Mouse (Mus musculus): ENCODE results near the gene Agpat1. TPM values are rescaled to one million over a fixed set of nuclear protein-coding genes. Genes with fewer than 3 reads are reported as not detected.
A peak's percentile ranks its signal among the peaks of the same experiment; 100 is the strongest.

Gene Agpat1
- polyA plus RNA-seq, 1 experiment from 2014 or later = 123 TPM

DNA sequence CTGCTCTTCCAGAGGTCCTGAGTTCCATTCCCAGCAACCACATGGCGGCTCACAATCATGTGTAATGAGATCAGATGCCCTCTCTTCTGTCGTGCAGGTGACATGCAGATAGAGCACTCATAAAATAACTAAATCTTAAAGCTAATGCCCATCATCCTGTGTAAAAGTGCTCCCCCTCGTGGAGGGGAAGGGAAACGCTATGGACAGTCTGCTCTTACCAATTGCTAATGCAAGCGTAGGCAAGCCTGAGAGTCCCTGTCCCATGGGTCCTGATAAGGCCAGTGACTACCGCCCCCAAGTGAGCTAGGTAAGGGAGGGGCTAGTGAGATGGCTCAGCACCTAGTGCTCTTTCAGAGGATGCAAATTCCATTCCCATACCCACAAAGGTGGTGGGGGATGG, 14.9 kb downstream of the Agpat1 start:
- Histone ChIP-seq H3K4me2 (ENCODE audit: low read length) (no peak overlapping the region), H3K27me3 (ENCODE audit: control insufficient read depth, insufficient read depth, low read length) (no peaks in the 10 kb centered on the region), H3K27ac (replicated peaks; ENCODE audit: low read depth, low read length) (no peak overlapping the region), H3K4me3 (replicated peaks; ENCODE audit: low read depth, low read length) (no peak overlapping the region), H3K36me3 (ENCODE audit: control insufficient read depth, insufficient read depth, low read length) (peaks cover 57% of the 10 kb centered on the region), H3K9ac (replicated peaks; ENCODE audit: low read length) (no peak overlapping the region), H3K4me1 (ENCODE audit: control insufficient read depth, insufficient read depth, low read length) (no peaks in the 10 kb centered on the region), H3K9me3 (ENCODE audit: control insufficient read depth, low read length) (no peaks in the 10 kb centered on the region)
- DNase-seq (peak; percentile 77), ATAC-seq (ENCODE audit: low FRiP score, low TSS enrichment) (no peak)
- WGBS = 10% methylated on average over 6 of the region's 6 CpGs

DNA sequence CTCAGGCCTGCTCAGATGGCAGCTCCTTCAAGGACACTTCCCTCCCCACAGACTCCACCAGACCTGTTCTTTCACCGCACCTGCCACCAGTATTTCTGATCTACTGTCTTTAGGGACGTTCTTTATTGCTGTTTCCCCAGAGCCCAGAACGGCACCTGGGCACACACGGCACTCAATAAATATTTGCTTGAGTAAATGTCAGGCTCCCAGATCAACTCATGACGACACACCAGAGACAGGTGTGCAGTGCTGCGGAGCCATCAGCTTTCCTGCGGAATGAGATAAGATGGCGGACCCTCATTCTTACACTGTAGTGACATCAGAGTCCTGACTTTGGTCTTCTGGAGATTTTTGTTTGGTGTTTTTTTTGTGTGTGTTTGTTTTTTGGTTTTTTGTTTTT, 16.9 kb downstream of the Agpat1 start:
- Histone ChIP-seq H3K9me3 (ENCODE audit: control insufficient read depth, low read length) (no peaks in the 10 kb centered on the region), H3K27ac (replicated peaks; ENCODE audit: low read depth, low read length) (no peak overlapping the region), H3K9ac (replicated peaks; ENCODE audit: low read length) (no peak overlapping the region), H3K27me3 (ENCODE audit: control insufficient read depth, insufficient read depth, low read length) (no peaks in the 10 kb centered on the region), H3K4me3 (replicated peaks; ENCODE audit: low read depth, low read length) (no peak overlapping the region), H3K4me1 (ENCODE audit: control insufficient read depth, insufficient read depth, low read length) (peaks cover 2% of the 10 kb centered on the region), H3K4me2 (ENCODE audit: low read length) (no peak overlapping the region), H3K36me3 (ENCODE audit: control insufficient read depth, insufficient read depth, low read length) (peaks cover 38% of the 10 kb centered on the region)
- ATAC-seq (ENCODE audit: low FRiP score, low TSS enrichment) = no peak
- WGBS = 93% methylated on average over 8 of the region's 8 CpGs
- no peak for DNase-seq

DNA sequence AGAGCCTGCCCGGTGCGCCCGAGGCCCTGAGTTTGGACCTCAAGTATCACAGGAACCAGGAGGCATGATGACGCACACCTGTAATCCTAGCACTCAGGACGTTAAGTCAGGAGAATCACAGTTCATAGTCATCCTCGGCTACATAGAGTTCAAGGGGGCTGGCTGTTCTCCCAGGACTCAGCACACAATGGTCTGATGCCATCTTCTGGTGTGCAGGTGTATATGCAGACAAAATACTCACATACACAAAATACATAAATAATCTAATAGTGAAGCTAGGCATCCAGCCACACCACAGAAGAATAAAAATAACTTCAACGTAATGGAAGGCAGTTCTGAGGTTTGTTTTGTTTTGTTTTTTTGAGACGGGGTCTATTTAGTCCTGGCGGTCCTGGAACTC, 19.1 kb downstream of the Agpat1 start:
- no peak overlapping the region for H3K27ac ChIP-seq (replicated peaks; ENCODE audit: low read depth, low read length)
- ATAC-seq (ENCODE audit: low FRiP score, low TSS enrichment) = no peak
- WGBS = 88% methylated on average over 9 of the region's 9 CpGs
- H3K4me2 ChIP-seq (ENCODE audit: low read length) = no peak overlapping the region
- no peak overlapping the region for H3K9ac ChIP-seq (replicated peaks; ENCODE audit: low read length)
- no peaks in the 10 kb centered on the region for H3K9me3 ChIP-seq (ENCODE audit: control insufficient read depth, low read length)
- DNase-seq = no peak
- H3K4me1 ChIP-seq (ENCODE audit: control insufficient read depth, insufficient read depth, low read length) = peaks cover 14% of the 10 kb centered on the region
- H3K36me3 ChIP-seq (ENCODE audit: control insufficient read depth, insufficient read depth, low read length) = peaks cover 24% of the 10 kb centered on the region
- H3K27me3 ChIP-seq (ENCODE audit: control insufficient read depth, insufficient read depth, low read length) = no peaks in the 10 kb centered on the region
- H3K4me3 ChIP-seq (replicated peaks; ENCODE audit: low read depth, low read length) = no peak overlapping the region

DNA sequence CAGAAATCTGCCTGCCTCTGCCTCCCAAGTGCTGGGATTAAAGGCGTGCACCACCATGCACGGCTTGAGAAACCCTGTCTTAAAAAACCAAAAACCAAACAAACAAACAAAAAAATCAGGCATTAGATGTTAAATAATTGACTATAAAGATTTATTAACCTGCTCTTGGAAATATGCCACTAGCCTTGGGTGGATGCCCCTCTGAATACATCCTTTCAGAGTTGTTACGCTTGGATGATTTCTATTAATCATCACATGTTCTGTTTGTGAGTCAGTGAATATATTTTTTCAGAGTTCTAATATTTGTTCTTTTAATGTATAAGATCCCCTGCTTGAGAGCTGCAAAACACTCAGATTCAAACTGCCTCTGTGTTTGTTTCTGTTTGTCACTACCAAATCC, 20.9 kb downstream of the Agpat1 start:
- H3K4me3 ChIP-seq (replicated peaks; ENCODE audit: low read depth, low read length) = no peak overlapping the region
- no peaks in the 10 kb centered on the region for H3K9me3 ChIP-seq (ENCODE audit: control insufficient read depth, low read length)
- no peak overlapping the region for H3K4me2 ChIP-seq (ENCODE audit: low read length)
- H3K36me3 ChIP-seq (ENCODE audit: control insufficient read depth, insufficient read depth, low read length) = peaks cover 24% of the 10 kb centered on the region
- no peak overlapping the region for H3K9ac ChIP-seq (replicated peaks; ENCODE audit: low read length)
- WGBS = 94% methylated on average over 3 of the region's 3 CpGs
- no peak for DNase-seq
- ATAC-seq (ENCODE audit: low FRiP score, low TSS enrichment) = no peak
- peaks cover 27% of the 10 kb centered on the region for H3K4me1 ChIP-seq (ENCODE audit: control insufficient read depth, insufficient read depth, low read length)
- no peak overlapping the region for H3K27ac ChIP-seq (replicated peaks; ENCODE audit: low read depth, low read length)
- H3K27me3 ChIP-seq (ENCODE audit: control insufficient read depth, insufficient read depth, low read length) = no peaks in the 10 kb centered on the region

DNA sequence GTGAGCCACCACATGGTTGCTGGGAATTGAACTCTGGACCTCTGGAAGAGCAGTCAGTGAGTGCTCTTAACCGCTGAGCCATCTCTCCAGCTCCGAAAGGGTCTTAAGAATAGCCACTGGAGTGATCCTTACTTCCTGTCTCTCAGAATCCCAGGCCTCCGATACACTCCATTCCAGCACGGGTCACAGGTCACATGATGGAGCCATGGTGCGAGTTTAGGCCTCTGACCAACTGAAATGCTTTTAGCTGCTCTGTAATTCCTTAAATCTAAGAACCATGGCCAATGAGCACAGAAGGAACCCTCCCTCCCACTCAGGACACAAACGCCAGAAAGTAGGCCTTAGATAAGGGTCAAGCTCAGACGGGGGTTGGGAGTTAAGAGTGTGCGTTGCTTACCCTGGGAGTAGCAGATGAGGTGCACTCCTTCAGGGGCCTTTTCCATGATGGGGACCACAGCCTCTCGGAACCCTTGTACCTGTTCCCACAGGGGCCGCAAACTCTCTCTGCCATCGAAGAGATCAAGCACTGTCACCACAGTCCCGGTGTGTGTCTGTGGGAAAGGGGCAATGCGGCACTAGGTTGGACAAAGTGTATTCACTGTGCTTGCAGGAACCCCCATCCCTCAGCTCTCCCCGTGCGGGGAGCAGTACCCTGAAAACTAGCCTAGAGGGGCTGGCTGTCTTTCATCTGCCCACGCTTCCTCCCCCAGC, 22.2 kb downstream of the Agpat1 start:
- Histone ChIP-seq H3K9me3 (ENCODE audit: control insufficient read depth, low read length) (no peaks in the 10 kb centered on the region), H3K4me2 (ENCODE audit: low read length) (peak overlapping the region; percentile 90), H3K36me3 (ENCODE audit: control insufficient read depth, insufficient read depth, low read length) (peaks cover 19% of the 10 kb centered on the region), H3K9ac (replicated peaks; ENCODE audit: low read length) (peak overlapping the region; percentile 68), H3K4me1 (ENCODE audit: control insufficient read depth, insufficient read depth, low read length) (peaks cover 39% of the 10 kb centered on the region), H3K4me3 (replicated peaks; ENCODE audit: low read depth, low read length) (peak overlapping the region; percentile 71), H3K27ac (replicated peaks; ENCODE audit: low read depth, low read length) (peak overlapping the region; percentile 93), H3K27me3 (ENCODE audit: control insufficient read depth, insufficient read depth, low read length) (peaks cover 4% of the 10 kb centered on the region; the same call in 1 of the 2 replicates)
- WGBS = 49% methylated on average over 16 of the region's 16 CpGs
- DNase-seq (no peak), ATAC-seq (ENCODE audit: low FRiP score, low TSS enrichment) (no peak)

DNA sequence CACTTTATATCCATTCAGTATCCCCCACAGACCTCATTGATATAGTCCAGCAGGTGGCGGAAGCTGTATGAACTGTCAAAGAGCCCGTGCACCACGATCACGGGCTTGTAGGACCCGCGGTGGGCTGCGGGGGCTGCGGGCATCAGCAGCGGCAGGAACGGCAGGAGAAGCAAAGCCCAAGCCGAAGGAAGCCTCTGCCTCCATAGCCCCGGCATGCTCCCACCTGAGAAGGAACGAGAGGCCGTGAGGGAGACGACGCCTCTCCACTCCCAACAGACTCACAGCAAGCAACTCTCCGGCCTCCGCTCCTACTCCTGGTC, 22.7 kb downstream of the Agpat1 start:
- Histone ChIP-seq H3K27me3 (ENCODE audit: control insufficient read depth, insufficient read depth, low read length) (peaks cover 10% of the 10 kb centered on the region; the same call in 1 of the 2 replicates), H3K27ac (replicated peaks; ENCODE audit: low read depth, low read length) (peak overlapping the region; percentile 93), H3K4me1 (ENCODE audit: control insufficient read depth, insufficient read depth, low read length) (peaks cover 44% of the 10 kb centered on the region), H3K9ac (replicated peaks; ENCODE audit: low read length) (peak overlapping the region; percentile 68), H3K4me3 (replicated peaks; ENCODE audit: low read depth, low read length) (peak overlapping the region; percentile 71), H3K36me3 (ENCODE audit: control insufficient read depth, insufficient read depth, low read length) (peaks cover 14% of the 10 kb centered on the region), H3K9me3 (ENCODE audit: control insufficient read depth, low read length) (no peaks in the 10 kb centered on the region), H3K4me2 (ENCODE audit: low read length) (peak overlapping the region; percentile 90)
- ATAC-seq (ENCODE audit: low FRiP score, low TSS enrichment) = peak; percentile 31
- WGBS = under 1% methylated on average over 18 of the region's 18 CpGs
- peak; percentile 82 for DNase-seq

DNA sequence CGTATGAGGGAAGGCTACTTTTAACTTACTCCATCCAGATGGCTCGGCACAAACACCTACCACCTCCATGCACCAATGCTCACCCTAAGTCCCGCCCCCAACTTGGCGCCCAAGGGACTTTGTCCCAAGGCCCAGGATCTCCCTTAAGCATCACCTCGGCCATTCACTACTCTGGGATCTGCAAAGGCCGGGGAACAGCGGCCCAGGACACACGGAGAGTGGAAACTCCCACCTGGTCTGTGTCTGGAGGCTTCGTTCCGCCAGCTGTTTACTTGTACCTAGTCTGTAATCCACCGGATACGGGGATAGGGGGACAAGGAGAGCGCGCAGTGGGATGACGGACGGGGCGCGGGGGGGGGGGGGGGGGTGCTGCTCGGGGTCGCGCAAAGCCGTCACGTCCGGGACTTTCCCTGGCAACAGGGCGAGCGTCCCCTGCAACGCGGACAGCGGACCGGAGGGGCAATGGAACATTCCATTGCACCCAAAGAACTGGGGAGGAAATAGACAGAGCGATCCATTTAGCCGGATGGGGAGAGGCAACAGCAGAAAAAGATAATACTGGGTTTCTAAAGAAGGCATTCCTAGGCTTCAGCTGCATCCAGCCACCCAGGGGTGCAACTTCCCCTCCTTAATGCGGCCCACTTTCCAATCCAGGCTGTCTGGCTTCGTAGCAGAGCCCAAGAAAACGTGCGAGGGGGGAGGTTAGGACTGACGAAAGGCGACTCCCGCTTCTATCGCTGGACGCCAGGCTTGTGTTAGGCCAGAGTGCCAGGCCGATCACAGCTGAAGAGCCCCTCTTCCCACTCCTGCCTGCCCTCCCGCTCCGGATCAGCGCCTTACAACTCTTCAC, 23.3 kb downstream of the Agpat1 start:
- Histone ChIP-seq H3K4me1 (ENCODE audit: control insufficient read depth, insufficient read depth, low read length) (peaks cover 50% of the 10 kb centered on the region), H3K4me3 (replicated peaks; ENCODE audit: low read depth, low read length) (peak overlapping the region; percentile 71), H3K36me3 (ENCODE audit: control insufficient read depth, insufficient read depth, low read length) (peaks cover 9% of the 10 kb centered on the region), H3K27ac (replicated peaks; ENCODE audit: low read depth, low read length) (peak overlapping the region; percentile 93), H3K4me2 (ENCODE audit: low read length) (peak overlapping the region; percentile 90), H3K27me3 (ENCODE audit: control insufficient read depth, insufficient read depth, low read length) (peaks cover 11% of the 10 kb centered on the region; the same call in 1 of the 2 replicates), H3K9ac (replicated peaks; ENCODE audit: low read length) (peak overlapping the region; percentile 68), H3K9me3 (ENCODE audit: control insufficient read depth, low read length) (no peaks in the 10 kb centered on the region)
- DNase-seq (peak; percentile 94), ATAC-seq (ENCODE audit: low FRiP score, low TSS enrichment) (peak; percentile 78)
- 0% methylated on average over 40 of the region's 45 CpGs for WGBS

DNA sequence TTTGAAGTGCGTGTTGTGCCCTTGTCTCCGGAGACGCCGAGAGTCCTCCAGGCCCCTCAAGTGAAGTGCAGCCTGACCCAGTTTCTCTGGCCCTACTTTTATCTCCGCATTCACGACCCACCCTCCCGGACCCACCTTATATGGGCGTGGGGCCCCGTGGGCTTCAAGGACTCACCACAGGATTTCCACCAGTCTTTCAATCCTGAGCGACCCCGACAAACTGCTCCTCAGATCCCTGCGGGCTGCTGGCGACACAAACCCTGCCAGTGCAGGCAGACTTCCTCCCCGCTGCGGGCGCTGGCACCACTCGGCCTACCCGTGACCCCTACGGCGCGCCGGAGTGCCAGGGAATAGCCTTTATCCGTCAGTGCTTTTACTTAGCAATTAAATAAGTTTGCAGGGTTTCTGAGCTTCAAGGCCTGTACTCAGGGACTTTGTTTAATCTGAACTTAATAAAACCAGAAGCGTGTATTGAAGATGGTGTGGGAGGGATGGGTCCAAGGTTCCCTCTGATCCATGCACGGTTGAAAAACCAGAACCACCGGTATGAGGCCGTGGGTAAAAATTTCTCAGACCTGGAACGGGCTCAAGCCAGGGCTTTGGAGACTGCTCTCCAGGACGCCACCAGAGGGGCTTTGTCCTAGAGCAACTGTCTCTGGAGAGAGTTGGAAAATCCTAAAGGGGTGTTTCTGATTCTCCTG, 24.0 kb downstream of the Agpat1 start, which contains the start of gene Ppt2:
Gene Ppt2 (minus strand): TSS at position 568 of the 701 bp plus-strand sequence.
- peak within 1 kb of the TSS; percentile 71 for H3K4me3 ChIP-seq (replicated peaks; ENCODE audit: low read depth, low read length)
- no peak for ATAC-seq (ENCODE audit: low FRiP score, low TSS enrichment)
- H3K4me2 ChIP-seq (ENCODE audit: low read length) = peak within 1 kb of the TSS; percentile 90
- H3K27me3 ChIP-seq (ENCODE audit: control insufficient read depth, insufficient read depth, low read length) = peaks cover 14% of the 10 kb centered on the region; the same call in 1 of the 2 replicates
- H3K4me1 ChIP-seq (ENCODE audit: control insufficient read depth, insufficient read depth, low read length) = peaks cover 53% of the 10 kb centered on the region
- DNase-seq = peak; percentile 53
- WGBS = 6% methylated on average over 29 of the region's 29 CpGs
- peak within 1 kb of the TSS; percentile 93 for H3K27ac ChIP-seq (replicated peaks; ENCODE audit: low read depth, low read length)
- peaks cover 1% of the 10 kb centered on the region; the same call in 1 of the 2 replicates for H3K36me3 ChIP-seq (ENCODE audit: control insufficient read depth, insufficient read depth, low read length)
- H3K9me3 ChIP-seq (ENCODE audit: control insufficient read depth, low read length) = no peaks in the 10 kb centered on the region
- H3K9ac ChIP-seq (replicated peaks; ENCODE audit: low read length) = peak within 1 kb of the TSS; percentile 68
